Mouse (Mus musculus) heart, postnatal 0 days (tissue): ENCODE results near the gene Gm11549.

ENCODE experiments used
- CTCF ChIP-seq: IDR thresholded peaks from 2 replicates; pipeline ENCODE4 v1.5.1; 2016; ENCODE audit warnings: antibody characterized with exemption, control low read depth, low read depth
- EP300 ChIP-seq: IDR thresholded peaks from 2 replicates; pipeline ENCODE4 v1.6.1; 2016; ENCODE audit warnings: antibody characterized with exemption, low read depth

DNA sequence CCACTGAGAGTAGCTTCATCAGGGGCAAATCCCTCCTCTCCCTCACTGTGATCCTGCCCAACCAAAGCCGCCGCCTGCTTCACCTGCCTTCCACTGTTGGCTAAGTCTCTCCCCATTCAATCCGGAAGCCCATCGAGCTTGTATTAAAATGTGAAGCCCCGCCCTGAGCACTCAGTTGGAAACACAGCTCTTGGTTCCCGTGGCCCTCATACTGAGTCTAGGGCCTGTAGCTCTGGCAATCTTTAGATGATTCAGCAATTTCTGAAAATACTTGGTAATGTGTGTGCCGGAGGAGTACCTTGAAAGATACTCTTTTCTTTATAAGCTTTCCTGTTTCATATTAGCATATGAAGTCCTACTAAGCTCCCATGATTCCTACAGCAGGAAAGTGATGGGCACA, 56.1 kb downstream of the Gm11549 start:
- TF ChIP-seq CTCF (no peak), EP300 (no peak)
